Mouse (Mus musculus): ENCODE results near the gene Eif4e2.

- TF ChIP-seq CTCF (IDR thresholded peaks at IDR 0.05; ENCODE audit: low read depth) (no peak), EP300 (optimal IDR thresholded peaks at IDR 0.05) (no peak)
These were observed 29.3 kb downstream of the Eif4e2 start for GRCm38 (mm10) chr1:87243021-87243420.

Data from stomach, postnatal 0 days (tissue).